Mouse (Mus musculus): ENCODE data around the gene Hes7.

DNA sequence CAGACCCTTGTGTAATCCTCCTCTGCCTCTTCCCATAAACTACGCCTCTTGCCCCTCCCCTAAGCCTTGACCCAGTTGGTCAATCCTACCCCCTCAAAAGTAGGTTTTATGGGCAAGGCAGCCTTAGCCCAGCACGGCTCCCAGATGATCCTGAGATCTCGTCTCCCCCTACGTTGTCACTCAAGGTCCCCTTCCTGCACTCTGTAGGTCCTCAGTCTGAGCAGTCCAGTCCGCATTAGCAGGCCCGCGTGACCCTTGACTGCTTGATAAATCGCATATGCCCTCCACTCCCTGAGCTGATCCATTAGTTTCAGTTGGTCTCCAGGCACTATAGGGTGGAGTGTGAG is 14.4 kb downstream of the Hes7 start:
- TF ChIP-seq POLR2A (IDR thresholded peaks at IDR 0.05; ENCODE audit: control insufficient read depth, extremely low read depth, insufficient read depth, low read length, poor library complexity) (no peak), CTCF (IDR thresholded peaks at IDR 0.05; ENCODE audit: borderline replicate concordance, control insufficient read depth, extremely low read depth, insufficient read depth, low read length, poor library complexity) (no peak)

All from thymus, adult 2 months (tissue).